Mouse (Mus musculus) embryonic facial prominence, embryonic 11.5 days (tissue): ENCODE measurements around the gene Ccdc12. TPM values are rescaled to one million over a fixed set of nuclear protein-coding genes. Genes with fewer than 3 reads are reported as not detected.
A peak's percentile ranks its signal among the peaks of the same experiment; 100 is the strongest.

Experiments
- ATAC-seq: fragments of 200-750 bp; cut with Nextera tagmentation; replicated peaks from 2 replicates; pipeline ENCODE4 v1.8.0; 2017; ENCODE audit warnings: low read depth; ENCODE audit not compliant: insufficient number of reproducible peaks, low FRiP score, low TSS enrichment
- DNase-seq: peaks from one replicate; pipeline ENCODE4 v3.0.0-alpha.2; 2015; ENCODE audit warnings: low spot score
- H3K27ac ChIP-seq: fragments of 300-500 bp; sonication (generic); replicated peaks from 2 replicates; pipeline ENCODE4 v1.5.1; 2014; ENCODE audit warnings: mild to moderate bottlenecking, low read depth, low read length, control low read depth
- H3K27me3 ChIP-seq: fragments of 300-500 bp; sonication (generic); 2 replicates; pipeline ENCODE4 v1.6.1; 2014; ENCODE audit warnings: mild to moderate bottlenecking, low read length, moderate library complexity, mixed read lengths; ENCODE audit not compliant: control insufficient read depth, insufficient read depth
- H3K36me3 ChIP-seq: fragments of 300-500 bp; sonication (generic); replicated peaks from 2 replicates; pipeline ENCODE4 v1.6.1; 2014; ENCODE audit warnings: low read depth, mild to moderate bottlenecking, low read length, moderate library complexity, mixed read lengths; ENCODE audit not compliant: control insufficient read depth, insufficient read depth
- H3K4me1 ChIP-seq: fragments of 300-500 bp; sonication (generic); 2 replicates; pipeline ENCODE4 v1.6.1; 2014; ENCODE audit warnings: low read length, mixed read lengths; ENCODE audit not compliant: control insufficient read depth, insufficient read depth
- H3K4me2 ChIP-seq: fragments of 300-500 bp; sonication (generic); 2 replicates; pipeline ENCODE4 v1.6.1; 2014; ENCODE audit warnings: low read depth, mild to moderate bottlenecking, control low read depth, low read length, moderate library complexity
- H3K4me3 ChIP-seq: fragments of 300-500 bp; sonication (generic); 2 replicates; pipeline ENCODE4 v1.5.1; 2014; ENCODE audit warnings: low read depth, low read length, control low read depth
- H3K9ac ChIP-seq: fragments of 300-500 bp; sonication (generic); replicated peaks from 2 replicates; pipeline ENCODE4 v1.6.1; 2014; ENCODE audit warnings: mild to moderate bottlenecking, control low read depth, low read length
- H3K9me3 ChIP-seq: fragments of 300-500 bp; sonication (generic); replicated peaks from 2 replicates; pipeline ENCODE4 v1.6.1; 2016; ENCODE audit warnings: mild to moderate bottlenecking, low read length, inconsistent platforms, mixed read lengths; ENCODE audit not compliant: control insufficient read depth
- WGBS: fragments of 180-500 bp; shearing (Covaris S2); extraction: QIAGEN DNeasy Blood & Tissue Kit; methylation state at CpG from one replicate; pipeline ENCODE4 v1.1.7; 2014; 5-methylcytosine and 5-hydroxymethylcytosine counted together
- polyA plus RNA-seq: library from polyadenylated mRNA; unstranded; fragments of >200 nt; fragmentation: Nextera tagmentation; extraction: Ambion mirVana; gene quantifications from 2 replicates; pipeline ENCODE4 v1.2.1, GENCODE M21; 2014

Gene Ccdc12
- polyA plus RNA-seq, 1 experiment from 2014 or later = 118 TPM

GRCm38 (mm10) chr9:110660208-110660607, 3.9 kb downstream of the Ccdc12 start:
- Histone ChIP-seq H3K4me3 (no peak overlapping the region), H3K9me3 (no peaks in the 10 kb centered on the region), H3K4me1 (peaks cover 2% of the 10 kb centered on the region; the same call in 1 of the 2 replicates), H3K27ac (no peak overlapping the region), H3K27me3 (no peaks in the 10 kb centered on the region), H3K9ac (no peak overlapping the region), H3K4me2 (no peak overlapping the region), H3K36me3 (no peaks in the 10 kb centered on the region)
- no peak for DNase-seq
- WGBS = 90% methylated on average over 2 of the region's 2 CpGs
- no peak for ATAC-seq

- Histone ChIP-seq H3K9me3 (no peaks in the 10 kb centered on the region), H3K9ac (no peak overlapping the region), H3K27ac (no peak overlapping the region), H3K4me2 (no peak overlapping the region), H3K4me1 (no peaks in the 10 kb centered on the region), H3K4me3 (no peak overlapping the region), H3K36me3 (no peaks in the 10 kb centered on the region), H3K27me3 (no peaks in the 10 kb centered on the region)
- DNase-seq (no peak), ATAC-seq (no peak)
- WGBS = 90% methylated on average over 7 of the region's 7 CpGs
These were observed 4.7 kb downstream of the Ccdc12 start for GRCm38 (mm10) chr9:110660856-110661612.

- H3K4me2 ChIP-seq = no peak overlapping the region
- 91% methylated on average over 1 of the region's 1 CpGs for WGBS
- no peak for DNase-seq
- H3K9me3 ChIP-seq = no peaks in the 10 kb centered on the region
- no peak for ATAC-seq
- no peak overlapping the region for H3K9ac ChIP-seq
- no peaks in the 10 kb centered on the region for H3K27me3 ChIP-seq
- no peak overlapping the region for H3K27ac ChIP-seq
- no peaks in the 10 kb centered on the region for H3K36me3 ChIP-seq
- H3K4me3 ChIP-seq = no peak overlapping the region
- no peaks in the 10 kb centered on the region for H3K4me1 ChIP-seq
These were observed 6.5 kb downstream of the Ccdc12 start for GRCm38 (mm10) chr9:110662844-110663243.

- 30% methylated on average over 4 of the region's 4 CpGs for WGBS
- no peak overlapping the region for H3K27ac ChIP-seq
These were observed 9.6 kb downstream of the Ccdc12 start for GRCm38 (mm10) chr9:110665912-110666311.

GRCm38 (mm10) chr9:110666374-110666773, 10.1 kb downstream of the Ccdc12 start:
- H3K36me3 ChIP-seq = no peaks in the 10 kb centered on the region
- no peaks in the 10 kb centered on the region for H3K4me1 ChIP-seq
- H3K4me3 ChIP-seq = no peak overlapping the region
- 40% methylated on average over 8 of the region's 8 CpGs for WGBS
- no peaks in the 10 kb centered on the region for H3K9me3 ChIP-seq
- DNase-seq (no peak), ATAC-seq (no peak)
- H3K4me2 ChIP-seq = no peak overlapping the region
- H3K27me3 ChIP-seq = no peaks in the 10 kb centered on the region
- no peak overlapping the region for H3K9ac ChIP-seq
- H3K27ac ChIP-seq = no peak overlapping the region

More at GRCm38 (mm10) chr9:110665912-110666311, 9.6 kb downstream of the Ccdc12 start:
- DNase-seq (peak; percentile 8), ATAC-seq (no peak)
- H3K27me3 ChIP-seq = no peaks in the 10 kb centered on the region
- no peaks in the 10 kb centered on the region for H3K4me1 ChIP-seq
- H3K4me2 ChIP-seq = no peak overlapping the region
- H3K9ac ChIP-seq = no peak overlapping the region
- no peaks in the 10 kb centered on the region for H3K9me3 ChIP-seq
- no peak overlapping the region for H3K4me3 ChIP-seq
- H3K36me3 ChIP-seq = no peaks in the 10 kb centered on the region

- no peaks in the 10 kb centered on the region for H3K27me3 ChIP-seq
- 84% methylated on average over 4 of the region's 4 CpGs for WGBS
- no peak overlapping the region for H3K9ac ChIP-seq
- H3K27ac ChIP-seq = no peak overlapping the region; the same call in 1 of the 2 replicates
- no peaks in the 10 kb centered on the region for H3K4me1 ChIP-seq
- DNase-seq (no peak), ATAC-seq (no peak)
- no peak overlapping the region for H3K4me3 ChIP-seq
- no peaks in the 10 kb centered on the region for H3K36me3 ChIP-seq
- no peak overlapping the region for H3K4me2 ChIP-seq
- no peaks in the 10 kb centered on the region for H3K9me3 ChIP-seq
These were observed 11.0 kb downstream of the Ccdc12 start for GRCm38 (mm10) chr9:110667219-110667836.

GRCm38 (mm10) chr9:110668601-110669293, 12.4 kb downstream of the Ccdc12 start:
- H3K36me3 ChIP-seq = no peaks in the 10 kb centered on the region
- H3K27me3 ChIP-seq = no peaks in the 10 kb centered on the region
- no peak overlapping the region for H3K4me3 ChIP-seq
- H3K4me2 ChIP-seq = no peak overlapping the region
- H3K9me3 ChIP-seq = no peaks in the 10 kb centered on the region
- ATAC-seq (no peak), DNase-seq (no peak)
- no peaks in the 10 kb centered on the region for H3K4me1 ChIP-seq
- WGBS = 95% methylated on average over 6 of the region's 6 CpGs
- H3K9ac ChIP-seq = no peak overlapping the region
- no peak overlapping the region for H3K27ac ChIP-seq

GRCm38 (mm10) chr9:110669785-110670184, 13.5 kb downstream of the Ccdc12 start:
- Histone ChIP-seq H3K9me3 (no peaks in the 10 kb centered on the region), H3K4me3 (no peak overlapping the region), H3K27ac (no peak overlapping the region), H3K4me2 (no peak overlapping the region), H3K9ac (no peak overlapping the region), H3K36me3 (no peaks in the 10 kb centered on the region), H3K4me1 (no peaks in the 10 kb centered on the region), H3K27me3 (no peaks in the 10 kb centered on the region)
- DNase-seq (no peak), ATAC-seq (no peak)
- WGBS = 82% methylated on average over 5 of the region's 5 CpGs
